Mouse (Mus musculus) brain, adult 2 months (tissue): ENCODE data around the gene Lrch4.
A peak's percentile ranks its signal among the peaks of the same experiment; 100 is the strongest.

Experiments used
- DNase-seq: peaks from one replicate; pipeline ENCODE4 v3.0.0; 2011; ENCODE audit warnings: low read depth, low spot score

Gene Lrch4

DNA sequence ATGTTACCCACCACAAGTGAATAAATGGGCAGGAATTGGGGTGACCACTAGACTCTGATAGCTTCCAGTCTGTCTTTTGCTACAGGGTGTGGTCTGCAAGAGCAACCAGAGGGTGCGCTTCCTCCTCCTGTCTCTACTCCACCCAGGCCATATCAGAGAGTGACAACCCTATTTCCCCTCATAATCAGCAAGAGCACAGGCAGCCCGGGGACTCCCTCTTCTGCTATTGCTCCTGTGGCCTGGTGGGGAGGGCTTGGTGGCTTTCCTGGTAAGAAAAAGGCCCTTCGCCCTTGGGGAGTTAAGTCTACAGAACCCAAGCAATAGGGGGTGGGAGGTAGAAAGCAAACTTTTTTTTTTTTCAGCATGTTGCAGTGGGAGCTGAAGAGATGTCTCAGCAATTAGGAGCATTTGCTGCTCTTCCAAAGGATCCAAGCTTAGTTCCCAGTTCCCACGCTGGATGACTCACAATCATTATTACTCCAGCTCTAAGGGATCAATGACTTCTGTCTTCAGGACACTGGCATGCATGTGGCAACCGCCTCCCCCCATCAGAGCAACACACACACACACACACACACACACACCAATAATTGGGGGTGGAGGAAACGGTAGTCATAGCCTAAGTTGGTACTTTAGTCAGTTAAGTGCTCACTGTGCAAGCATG lies 57.3 kb downstream of the Lrch4 start:
- peak; percentile 67 for DNase-seq

DNA sequence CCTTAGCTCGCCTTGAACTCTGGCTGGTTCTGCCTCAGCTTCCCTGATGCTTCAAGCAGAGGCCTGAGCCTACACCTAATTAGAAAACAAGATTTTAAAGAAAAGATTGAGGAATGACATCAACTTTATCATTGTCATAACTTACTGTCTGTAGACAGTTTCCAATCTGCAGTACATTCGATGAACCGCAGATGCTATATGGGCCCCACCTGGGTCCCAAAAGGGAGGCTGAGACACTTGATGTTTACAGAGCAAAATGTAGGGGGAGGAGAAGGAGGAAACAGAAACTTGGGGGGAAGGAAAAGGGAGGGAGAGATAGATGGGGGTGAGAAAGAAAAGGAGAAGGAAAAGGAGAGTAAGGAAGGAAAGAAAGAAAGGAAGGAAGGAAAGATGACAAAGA lies 61.1 kb downstream of the Lrch4 start:
- no peak for DNase-seq

DNA sequence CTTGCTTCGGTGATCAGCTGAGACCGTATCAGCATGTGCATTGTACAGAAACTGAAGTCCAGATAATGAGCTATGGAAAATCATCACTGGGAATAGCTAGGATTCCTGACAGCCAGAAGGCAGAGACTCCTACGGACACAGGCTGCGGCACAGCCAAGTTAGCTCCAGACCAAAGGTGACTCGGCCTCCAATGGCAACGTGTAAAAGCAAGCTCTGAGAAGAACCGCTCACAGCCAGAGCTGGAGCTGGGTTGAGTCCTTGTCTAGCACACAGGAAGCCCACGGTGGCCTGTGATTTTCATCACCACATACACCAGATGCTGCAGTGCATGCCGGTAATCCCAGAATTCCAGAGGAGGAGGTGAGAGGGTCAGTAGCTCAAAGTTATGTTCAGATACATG lies 61.6 kb downstream of the Lrch4 start:
- no peak for DNase-seq
